Mouse (Mus musculus): ENCODE results near the gene Espl1. TPM values are rescaled to one million over a fixed set of nuclear protein-coding genes. Genes with fewer than 3 reads are reported as not detected.
"Not testable (repeated sequence)": the region's sequence is repeated elsewhere in the genome, so short reads cannot be mapped to it uniquely, and the experiment has no call there.

Espl1 gene
- polyA plus RNA-seq, 1 experiment from 2014 or later: 7.0 TPM

DNA sequence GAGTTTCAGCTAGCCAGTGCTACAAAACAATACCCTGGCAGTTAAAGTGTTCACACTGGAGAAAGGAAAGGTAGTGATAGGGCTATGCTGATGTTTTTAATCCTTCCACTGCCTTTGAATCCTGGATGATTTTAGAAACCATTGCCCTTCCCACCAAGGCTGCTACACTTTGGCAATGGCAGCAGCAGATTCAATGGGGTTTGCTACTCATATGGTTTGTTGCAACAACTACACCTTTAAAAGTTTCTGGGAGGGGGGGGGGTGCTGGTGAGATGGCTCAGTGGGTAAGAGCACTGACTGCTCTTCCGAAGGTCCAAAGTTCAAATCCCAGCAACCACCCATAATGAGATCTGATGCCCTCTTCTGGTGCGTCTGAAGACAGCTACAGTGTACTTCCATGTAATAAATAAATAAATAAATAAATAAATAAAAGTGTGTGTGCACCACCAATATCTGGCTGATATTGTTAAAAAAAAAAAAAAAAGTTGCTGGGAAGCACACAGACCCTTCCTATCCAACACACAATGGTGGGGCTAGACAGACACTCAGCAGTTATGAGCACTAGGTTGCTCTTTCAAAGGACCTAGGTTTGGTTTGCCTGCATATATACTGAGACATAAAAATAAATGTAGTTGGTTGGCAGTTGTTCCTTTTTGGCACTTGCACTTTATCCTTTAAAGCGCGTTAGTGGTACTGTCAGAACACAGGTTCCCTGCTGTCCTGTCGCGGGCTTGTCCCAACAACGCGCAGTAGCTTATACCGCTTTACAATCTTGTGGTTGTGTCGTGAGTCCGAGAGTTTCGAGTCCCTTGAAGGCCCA lies 28.8 kb downstream of the Espl1 start:
- Histone ChIP-seq H3K4me2 (replicated peaks) (peak overlapping the region; percentile 77), H3K27ac (no peak overlapping the region), H3K9me3 (ENCODE audit: control insufficient read depth, low read length) (no peaks in the 10 kb centered on the region), H3K4me1 (replicated peaks; ENCODE audit: control insufficient read depth, insufficient read depth, low read length) (peaks cover 11% of the 10 kb centered on the region), H3K27me3 (ENCODE audit: control insufficient read depth, insufficient read depth, low read length) (no peaks in the 10 kb centered on the region), H3K36me3 (replicated peaks; ENCODE audit: control insufficient read depth, insufficient read depth) (peaks cover 33% of the 10 kb centered on the region), H3K9ac (no peak overlapping the region), H3K4me3 (replicated peaks; ENCODE audit: low read length) (no peak overlapping the region)
- DNase-seq (ENCODE audit: low spot score) (no peak), ATAC-seq (ENCODE audit: low FRiP score) (no peak)
- 87% methylated on average over 12 of the region's 12 CpGs for WGBS

DNA sequence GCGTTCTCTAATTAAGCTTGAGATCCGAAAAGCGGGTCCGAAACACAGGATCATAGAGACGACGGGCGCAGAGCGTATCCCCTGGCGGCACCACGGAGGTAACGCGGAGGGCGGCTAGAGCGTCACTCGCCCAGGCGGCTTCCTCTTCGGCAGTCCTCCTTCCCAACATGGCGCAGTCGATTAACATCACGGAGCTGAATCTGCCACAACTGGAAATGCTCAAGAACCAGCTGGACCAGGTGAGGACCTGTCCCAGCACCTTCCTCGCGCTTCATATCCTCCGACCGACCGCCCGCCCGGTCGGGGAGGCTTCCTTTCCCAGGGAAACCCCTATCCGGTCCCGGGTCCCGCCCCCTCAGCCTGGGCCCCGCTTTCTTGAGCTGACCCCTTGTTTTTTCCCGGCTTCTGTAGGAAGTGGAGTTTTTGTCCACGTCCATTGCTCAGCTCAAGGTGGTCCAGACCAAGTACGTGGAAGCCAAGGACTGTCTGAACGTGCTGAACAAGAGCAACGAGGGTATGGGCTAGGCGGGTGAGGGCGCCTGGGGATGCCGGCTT lies 30.0 kb downstream of the Espl1 start, which contains the start of gene Pfdn5:
Gene Pfdn5, plus strand, starts transcription at position 95 of the 555 bp plus-strand sequence.
- H3K36me3 ChIP-seq (replicated peaks; ENCODE audit: control insufficient read depth, insufficient read depth): peaks cover 38% of the 10 kb centered on the region
- peaks cover 12% of the 10 kb centered on the region for H3K4me1 ChIP-seq (replicated peaks; ENCODE audit: control insufficient read depth, insufficient read depth, low read length)
- peak within 1 kb of the TSS; percentile 64 for H3K4me3 ChIP-seq (replicated peaks; ENCODE audit: low read length)
- H3K27ac ChIP-seq: peak within 1 kb of the TSS; percentile 47; the same call in 1 of the 2 replicates
- peak; percentile 91 for ATAC-seq (ENCODE audit: low FRiP score)
- H3K9ac ChIP-seq: peak within 1 kb of the TSS; percentile 79
- H3K27me3 ChIP-seq (ENCODE audit: control insufficient read depth, insufficient read depth, low read length): no peaks in the 10 kb centered on the region
- under 1% methylated on average over 40 of the region's 40 CpGs for WGBS
- H3K9me3 ChIP-seq (ENCODE audit: control insufficient read depth, low read length): no peaks in the 10 kb centered on the region
- H3K4me2 ChIP-seq (replicated peaks): peak within 1 kb of the TSS; percentile 77
- peak; percentile 85 for DNase-seq (ENCODE audit: low spot score)

DNA sequence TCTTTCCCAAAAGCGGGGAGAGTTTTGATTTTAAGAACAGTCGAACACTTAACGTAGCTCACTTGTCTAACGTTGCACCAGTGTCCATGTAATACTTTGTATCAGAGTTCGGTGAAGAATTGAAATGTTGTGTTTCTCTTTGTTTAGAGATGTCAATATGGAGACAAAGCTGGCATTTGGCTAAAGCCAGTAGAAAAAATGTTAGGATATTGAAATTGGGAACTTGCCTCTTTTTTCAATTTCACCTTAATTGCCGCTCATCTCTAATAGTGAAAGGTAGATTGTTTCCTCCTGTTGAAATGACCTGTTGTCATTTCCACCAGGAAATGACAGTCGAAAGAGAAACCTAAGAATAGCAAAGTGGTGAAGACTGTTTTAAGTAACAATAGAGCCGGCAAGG lies 30.8 kb downstream of the Espl1 start:
- Histone ChIP-seq H3K9me3 (ENCODE audit: control insufficient read depth, low read length) (no peaks in the 10 kb centered on the region), H3K27ac (no peak overlapping the region), H3K4me1 (replicated peaks; ENCODE audit: control insufficient read depth, insufficient read depth, low read length) (peaks cover 15% of the 10 kb centered on the region), H3K4me3 (replicated peaks; ENCODE audit: low read length) (peak overlapping the region; percentile 64), H3K9ac (peak overlapping the region; percentile 79), H3K36me3 (replicated peaks; ENCODE audit: control insufficient read depth, insufficient read depth) (peaks cover 40% of the 10 kb centered on the region), H3K4me2 (replicated peaks) (peak overlapping the region; percentile 77), H3K27me3 (ENCODE audit: control insufficient read depth, insufficient read depth, low read length) (no peaks in the 10 kb centered on the region)
- DNase-seq (ENCODE audit: low spot score): no peak
- WGBS: 72% methylated on average over 8 of the region's 8 CpGs
- ATAC-seq (ENCODE audit: low FRiP score): no peak

DNA sequence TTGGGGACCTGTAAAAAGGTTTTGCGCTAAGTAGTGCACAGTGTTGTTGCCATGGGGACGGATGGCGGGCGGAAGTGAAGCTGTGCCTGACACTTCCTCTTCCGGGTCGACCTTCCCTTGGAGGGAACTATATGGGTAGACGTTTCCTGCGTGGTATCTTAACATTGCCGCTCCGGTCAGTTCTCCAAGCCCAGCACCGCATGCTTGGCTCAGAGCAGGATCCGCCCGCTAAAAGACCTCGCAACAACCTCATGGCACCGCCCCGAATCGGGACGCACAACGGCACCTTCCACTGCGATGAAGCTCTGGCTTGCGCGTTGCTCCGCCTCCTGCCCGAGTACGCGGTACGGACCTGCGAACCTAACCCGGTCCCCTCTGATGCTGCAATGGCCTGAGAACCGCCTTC lies 35.5 kb downstream of the Espl1 start, which contains the start of gene Myg1:
Gene Myg1, plus strand, starts transcription at position 100 of the 406 bp plus-strand sequence.
- under 1% methylated on average over 30 of the region's 30 CpGs for WGBS
- ATAC-seq (ENCODE audit: low FRiP score) (peak; percentile 93), DNase-seq (ENCODE audit: low spot score) (peak; percentile 86)
- peak within 1 kb of the TSS; percentile 66 for H3K9ac ChIP-seq
- no peaks in the 10 kb centered on the region for H3K27me3 ChIP-seq (ENCODE audit: control insufficient read depth, insufficient read depth, low read length)
- peak within 1 kb of the TSS; percentile 72 for H3K4me2 ChIP-seq (replicated peaks)
- no peaks in the 10 kb centered on the region for H3K9me3 ChIP-seq (ENCODE audit: control insufficient read depth, low read length)
- peak within 1 kb of the TSS; percentile 73 for H3K4me3 ChIP-seq (replicated peaks; ENCODE audit: low read length)
- H3K27ac ChIP-seq: peak within 1 kb of the TSS; percentile 75
- peaks cover 22% of the 10 kb centered on the region for H3K4me1 ChIP-seq (replicated peaks; ENCODE audit: control insufficient read depth, insufficient read depth, low read length)
- H3K36me3 ChIP-seq (replicated peaks; ENCODE audit: control insufficient read depth, insufficient read depth): peaks cover 72% of the 10 kb centered on the region

DNA sequence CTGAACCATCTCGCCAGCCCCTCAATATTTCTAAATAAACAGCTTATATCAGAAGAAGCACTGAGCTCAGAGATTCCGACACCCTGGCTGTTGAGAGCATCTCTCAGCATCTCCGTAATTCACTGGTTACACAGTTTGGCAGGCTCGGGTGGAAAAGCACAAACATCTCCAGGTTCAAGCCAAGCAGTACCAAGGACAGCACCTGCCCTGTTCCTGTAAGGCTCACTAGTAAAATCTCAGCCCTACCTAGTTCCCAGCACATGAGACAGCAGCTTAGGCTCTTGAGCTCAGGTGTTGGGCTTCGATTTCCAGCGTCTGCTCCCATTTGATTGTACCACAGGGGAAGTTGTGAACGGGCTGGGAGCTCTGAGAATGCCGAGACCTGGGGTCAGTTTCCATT lies 39.2 kb downstream of the Espl1 start:
- H3K9me3 ChIP-seq (ENCODE audit: control insufficient read depth, low read length): no peaks in the 10 kb centered on the region
- H3K4me1 ChIP-seq (replicated peaks; ENCODE audit: control insufficient read depth, insufficient read depth, low read length): peaks cover 14% of the 10 kb centered on the region
- peaks cover 82% of the 10 kb centered on the region for H3K36me3 ChIP-seq (replicated peaks; ENCODE audit: control insufficient read depth, insufficient read depth)
- H3K4me3 ChIP-seq (replicated peaks; ENCODE audit: low read length): no peak overlapping the region
- H3K4me2 ChIP-seq (replicated peaks): no peak overlapping the region
- no peak overlapping the region for H3K27ac ChIP-seq
- DNase-seq (ENCODE audit: low spot score) (no peak), ATAC-seq (ENCODE audit: low FRiP score) (no peak)
- H3K9ac ChIP-seq: no peak overlapping the region
- no peaks in the 10 kb centered on the region for H3K27me3 ChIP-seq (ENCODE audit: control insufficient read depth, insufficient read depth, low read length)
- WGBS: 89% methylated on average over 8 of the region's 8 CpGs

DNA sequence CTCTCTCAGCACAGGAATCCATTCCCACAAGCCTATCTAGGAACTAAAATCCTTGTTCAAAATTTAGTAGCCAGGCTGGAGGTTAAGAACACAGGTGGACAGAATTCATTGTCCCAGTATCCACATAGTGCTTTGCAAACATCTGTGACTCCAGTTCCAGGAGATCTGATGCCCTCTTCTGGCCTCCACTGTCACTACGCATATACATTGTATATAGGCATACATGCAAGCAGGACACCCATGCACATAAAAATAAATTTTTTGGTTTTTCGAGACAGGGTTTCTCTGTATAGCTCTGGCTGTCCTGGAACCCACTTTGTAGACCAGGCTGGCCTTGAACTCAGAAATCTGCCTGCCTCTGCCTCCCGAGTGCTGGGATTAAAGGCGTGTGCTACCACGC lies 39.9 kb downstream of the Espl1 start:
- ATAC-seq (ENCODE audit: low FRiP score): not testable (repeated sequence)
- peaks cover 75% of the 10 kb centered on the region for H3K36me3 ChIP-seq (replicated peaks; ENCODE audit: control insufficient read depth, insufficient read depth)
- WGBS: 94% methylated on average over 5 of the region's 5 CpGs

DNA sequence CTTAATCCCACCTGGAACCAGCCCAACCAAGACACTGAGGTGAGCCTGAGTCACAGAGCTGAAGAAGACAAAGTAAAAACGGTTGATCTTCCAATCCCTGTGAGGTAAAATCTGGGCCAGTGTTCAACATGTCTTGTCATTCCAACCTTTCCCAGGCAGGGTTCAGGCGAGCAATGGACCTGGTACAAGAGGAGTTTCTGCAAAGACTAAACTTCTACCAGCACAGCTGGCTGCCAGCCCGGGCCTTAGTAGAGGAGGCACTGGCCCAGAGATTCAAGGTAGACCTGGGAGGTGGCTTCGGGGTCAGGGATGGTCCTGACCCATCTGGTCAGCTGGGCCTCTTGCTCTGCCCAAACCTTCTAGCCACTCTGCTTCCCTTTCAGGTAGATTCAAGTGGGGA lies 40.9 kb downstream of the Espl1 start:
- H3K4me2 ChIP-seq (replicated peaks): no peak overlapping the region
- ATAC-seq (ENCODE audit: low FRiP score) (no peak), DNase-seq (ENCODE audit: low spot score) (no peak)
- H3K36me3 ChIP-seq (replicated peaks; ENCODE audit: control insufficient read depth, insufficient read depth): peaks cover 71% of the 10 kb centered on the region
- H3K9me3 ChIP-seq (ENCODE audit: control insufficient read depth, low read length): no peaks in the 10 kb centered on the region
- WGBS: 94% methylated on average over 4 of the region's 4 CpGs
- peaks cover 9% of the 10 kb centered on the region for H3K4me1 ChIP-seq (replicated peaks; ENCODE audit: control insufficient read depth, insufficient read depth, low read length)
- H3K4me3 ChIP-seq (replicated peaks; ENCODE audit: low read length): no peak overlapping the region
- no peak overlapping the region for H3K27ac ChIP-seq
- H3K9ac ChIP-seq: no peak overlapping the region
- no peaks in the 10 kb centered on the region for H3K27me3 ChIP-seq (ENCODE audit: control insufficient read depth, insufficient read depth, low read length)

More for the DNA sequence above, 39.9 kb downstream of the Espl1 start:
- not testable (repeated sequence) for H3K4me3 ChIP-seq (replicated peaks; ENCODE audit: low read length); H3K4me2 ChIP-seq (replicated peaks); H3K9me3 ChIP-seq (ENCODE audit: control insufficient read depth, low read length); H3K27me3 ChIP-seq (ENCODE audit: control insufficient read depth, insufficient read depth, low read length); H3K9ac ChIP-seq; DNase-seq (ENCODE audit: low spot score); H3K27ac ChIP-seq
- H3K4me1 ChIP-seq (replicated peaks; ENCODE audit: control insufficient read depth, insufficient read depth, low read length): peaks cover 14% of the 10 kb centered on the region

DNA sequence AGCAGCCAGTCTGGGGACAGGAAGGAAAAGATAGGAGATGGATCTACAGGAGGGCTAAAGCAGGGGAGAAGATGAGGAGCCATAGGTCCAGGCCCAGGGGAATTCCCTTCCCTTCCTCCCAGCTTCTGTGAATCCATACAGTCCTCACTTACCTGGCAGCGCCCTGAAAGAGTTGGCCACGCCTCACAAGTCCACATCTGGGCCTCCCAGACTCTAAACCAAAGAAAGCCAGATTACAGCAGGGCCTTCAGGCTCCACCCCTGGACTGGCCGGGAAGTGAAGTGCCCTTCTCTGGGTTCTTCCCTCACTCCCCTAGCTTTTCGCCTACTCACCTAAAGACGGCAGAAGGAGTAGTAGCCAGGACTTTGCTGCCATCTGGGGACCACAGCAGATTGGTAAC lies 43.5 kb downstream of the Espl1 start:
- DNase-seq (ENCODE audit: low spot score): no peak
- Histone ChIP-seq H3K4me1 (replicated peaks; ENCODE audit: control insufficient read depth, insufficient read depth, low read length) (no peaks in the 10 kb centered on the region), H3K36me3 (replicated peaks; ENCODE audit: control insufficient read depth, insufficient read depth) (peaks cover 60% of the 10 kb centered on the region), H3K9ac (no peak overlapping the region), H3K27ac (no peak overlapping the region), H3K9me3 (ENCODE audit: control insufficient read depth, low read length) (no peaks in the 10 kb centered on the region), H3K4me3 (replicated peaks; ENCODE audit: low read length) (no peak overlapping the region), H3K4me2 (replicated peaks) (no peak overlapping the region), H3K27me3 (ENCODE audit: control insufficient read depth, insufficient read depth, low read length) (no peaks in the 10 kb centered on the region)
- no peak for ATAC-seq (ENCODE audit: low FRiP score)
- 82% methylated on average over 5 of the region's 5 CpGs for WGBS

DNA sequence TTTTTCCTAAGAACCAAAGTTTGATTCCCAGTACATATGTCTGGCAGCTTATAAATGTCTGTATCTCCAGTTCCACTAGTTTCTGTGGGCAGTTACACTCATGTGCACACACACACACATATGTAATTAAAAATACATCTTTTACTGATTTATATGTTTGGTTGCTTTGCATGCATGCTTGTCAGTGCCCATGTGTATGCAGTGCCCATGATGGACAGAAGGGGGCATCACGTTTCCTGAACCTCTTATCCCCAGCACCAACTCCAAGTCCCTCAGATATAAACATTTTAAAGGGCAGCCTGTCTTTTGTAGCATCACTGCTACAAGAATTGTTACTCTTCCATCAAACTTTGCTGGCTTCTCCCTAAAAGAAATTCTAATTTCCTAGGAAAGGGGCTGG lies 45.5 kb downstream of the Espl1 start:
- Histone ChIP-seq H3K4me3 (replicated peaks; ENCODE audit: low read length) (no peak overlapping the region), H3K27me3 (ENCODE audit: control insufficient read depth, insufficient read depth, low read length) (no peaks in the 10 kb centered on the region), H3K36me3 (replicated peaks; ENCODE audit: control insufficient read depth, insufficient read depth) (peaks cover 53% of the 10 kb centered on the region), H3K4me2 (replicated peaks) (no peak overlapping the region), H3K4me1 (replicated peaks; ENCODE audit: control insufficient read depth, insufficient read depth, low read length) (no peaks in the 10 kb centered on the region), H3K9me3 (ENCODE audit: control insufficient read depth, low read length) (no peaks in the 10 kb centered on the region), H3K9ac (no peak overlapping the region), H3K27ac (no peak overlapping the region)
- 7% methylated on average over 1 of the region's 1 CpGs for WGBS
- no peak for ATAC-seq (ENCODE audit: low FRiP score)
- DNase-seq (ENCODE audit: low spot score): no peak
